In the genomic region with DNA sequence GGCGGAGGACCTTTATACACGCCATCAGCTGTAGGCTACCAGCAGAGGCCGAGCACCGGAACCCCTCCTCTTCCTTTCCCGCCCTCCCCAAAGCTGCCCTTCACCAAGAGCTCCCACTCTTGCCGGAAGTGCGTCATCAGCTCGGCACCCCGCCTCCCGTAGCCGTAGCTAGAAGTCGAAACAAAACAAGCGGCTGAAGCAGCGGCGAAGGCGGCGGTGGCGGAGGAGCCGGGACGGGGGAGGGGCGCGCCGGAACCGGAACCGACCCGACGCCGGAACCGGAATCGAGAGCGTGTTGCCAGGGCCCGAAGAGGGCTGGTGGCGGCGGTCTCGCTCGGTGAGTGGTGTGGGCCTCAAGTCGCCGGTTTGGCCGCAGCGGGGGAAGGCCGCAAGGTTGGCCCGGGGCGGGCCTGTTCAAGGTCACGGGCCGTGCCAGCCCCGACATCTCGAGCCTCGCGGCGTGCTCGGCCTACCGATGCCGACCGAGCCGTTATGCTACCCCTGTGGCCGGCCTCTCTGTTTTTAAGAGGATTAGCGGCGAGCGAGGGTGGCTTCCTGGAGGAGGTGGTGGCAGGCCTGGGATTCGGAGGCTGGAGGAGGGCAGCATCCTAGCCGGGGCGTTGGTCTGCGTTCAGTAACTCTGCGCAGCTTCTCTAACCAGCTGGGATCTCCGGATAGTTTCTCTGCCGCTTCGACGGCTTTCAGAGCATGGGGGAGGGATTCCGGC, we compare ENCODE assay signal across 8 mouse cellular contexts. TPM values are rescaled to one million over a fixed set of nuclear protein-coding genes. Genes with fewer than 3 reads are reported as not detected.
DNase-seq lines count a peak whose midpoint lies in the region; ATAC-seq and TF ChIP-seq lines count a peak whose summit lies in the region.

Usp19 (plus strand) TSS at position 44 of the 727 bp plus-strand sequence.

- no peaks in the 10 kb centered on the region for H3K27me3 ChIP-seq in hindbrain, embryonic 10.5 days (ENCODE audit: insufficient read depth, poor library complexity, severe bottlenecking)
- no peaks in the 10 kb centered on the region for H3K27me3 ChIP-seq in lung, postnatal 0 days (replicated peaks; ENCODE audit: insufficient read depth, low read length)

- H3K4me1 ChIP-seq in hindbrain, embryonic 10.5 days (replicated peaks), result peaks cover 31% of the 10 kb centered on the region
- peaks cover 11% of the 10 kb centered on the region; the same call in 1 of the 2 replicates for H3K4me1 ChIP-seq in lung, postnatal 0 days (ENCODE audit: insufficient read depth, low read depth, low read length)

- no peaks in the 10 kb centered on the region for H3K9me3 ChIP-seq in hindbrain, embryonic 10.5 days
- H3K9me3 ChIP-seq in lung, postnatal 0 days (ENCODE audit: low read length), result no peaks in the 10 kb centered on the region

- peak within 1 kb of the TSS; percentile 93 for H3K27ac ChIP-seq in hindbrain, embryonic 10.5 days
- peak within 1 kb of the TSS; percentile 91 for H3K27ac ChIP-seq in lung, postnatal 0 days (ENCODE audit: low read length)

- peak within 1 kb of the TSS; percentile 87 for H3K4me3 ChIP-seq in hindbrain, embryonic 10.5 days
- H3K4me3 ChIP-seq in lung, postnatal 0 days (ENCODE audit: low read depth, low read length), result peak within 1 kb of the TSS; percentile 66

- peak; percentile 96 for DNase-seq in MN1 (ENCODE audit: low spot score)
- peak; percentile 96 for DNase-seq in cerebellum, adult 9-10 months
- peak; percentile 96 for DNase-seq in hindbrain, embryonic 10.5 days (ENCODE audit: low spot score)
- peak; percentile 98 for DNase-seq in layer of hippocampus, adult 9-11 months
- DNase-seq in lung, postnatal 0 days (ENCODE audit: low spot score), result peak; percentile 99
- DNase-seq in ovary, postnatal 14 days (ENCODE audit: low spot score), result peak; percentile 90
- DNase-seq in thymus, postnatal 14 days, result peak; percentile 96

- under 1% methylated on average over 69 of the region's 69 CpGs for WGBS in hindbrain, embryonic 10.5 days
- WGBS in lung, postnatal 0 days, result under 1% methylated on average over 65 of the region's 69 CpGs

- H3K9ac ChIP-seq in lung, postnatal 0 days (replicated peaks; ENCODE audit: low read depth), result peak within 1 kb of the TSS; percentile 78

- TF ChIP-seq CTCF in lung, postnatal 0 days (IDR thresholded peaks at IDR 0.05), result 0 out of 2 replicates have a peak, but pooled peaks have one; percentile 6

- peak within 1 kb of the TSS; percentile 79 for H3K4me2 ChIP-seq in lung, postnatal 0 days (replicated peaks; ENCODE audit: low read depth, low read length)

- H3K36me3 ChIP-seq in hindbrain, embryonic 10.5 days, result peaks cover 85% of the 10 kb centered on the region
- H3K36me3 ChIP-seq in lung, postnatal 0 days (ENCODE audit: insufficient read depth, low read length), result peaks cover 62% of the 10 kb centered on the region

- no peak; the same call in 1 of the 2 replicates for TF ChIP-seq EP300 in lung, postnatal 0 days (IDR thresholded peaks at IDR 0.05)

- ATAC-seq in frontal cortex, adult (ENCODE audit: low TSS enrichment), result peak; percentile 93
- ATAC-seq in lung, postnatal 0 days, result peak; percentile 98

RNA-seq across cellular contexts. Expression of gene Usp19, which starts in this region (rescaled TPM):
- polyA plus RNA-seq in hindbrain, embryonic 10.5 days (2016; fragmentation: Nextera tagmentation; extraction: Ambion mirVana), result 86.5 and 87.8 TPM in 2 replicates
- polyA plus RNA-seq in lung, postnatal 0 days (2015; fragmentation: Nextera tagmentation; extraction: Ambion mirVana), result 37.1 and 39.4 TPM in 2 replicates

Comparison
In these comparisons a context has a peak if more than half of its experiments do, and no peak if none do; other contexts are left out.
1. Peak in every context shown above with its lines: DNase-seq, ATAC-seq, H3K4me3 ChIP-seq and H3K27ac ChIP-seq.